Mouse (Mus musculus) right cerebral cortex, postnatal 10 days (tissue): ENCODE results near the gene Tmem126b.

Source experiments
- DNase-seq, 2 experiments: peaks; one replicate each; pipeline ENCODE4 v3.0.0; 2021; ENCODE audit warnings: low spot score in 2 of 2

Tmem126b gene

DNA sequence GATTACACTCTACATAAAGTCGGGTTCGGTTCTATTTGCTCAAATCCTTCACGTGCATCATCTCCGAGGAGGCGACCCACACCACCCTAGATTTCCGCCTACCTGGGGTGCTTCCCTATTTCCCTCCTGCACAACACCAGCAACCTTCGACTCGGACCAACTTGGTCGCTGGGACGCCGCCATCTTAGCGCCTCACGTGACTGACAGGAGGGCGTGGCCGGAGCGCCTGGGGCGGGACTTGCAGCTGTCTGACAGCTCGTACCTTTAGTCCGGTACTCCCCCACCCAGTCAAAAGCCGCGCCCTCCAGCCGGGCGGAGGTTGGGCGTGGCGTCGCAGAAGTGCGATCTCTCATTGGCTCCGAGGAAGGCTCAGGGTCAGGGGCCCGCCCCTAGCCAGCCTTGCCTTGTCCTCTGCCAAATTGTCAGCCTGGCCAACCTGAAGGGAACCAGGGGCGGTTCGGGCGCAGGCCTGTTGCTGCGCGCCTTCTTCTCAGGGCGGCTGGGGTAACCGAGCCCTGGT, at the start of gene Tmem126b:
TSS of gene Tmem126b (minus strand) at position 209 of the 520 bp plus-strand sequence.
- peak; percentile 99 for DNase-seq

DNA sequence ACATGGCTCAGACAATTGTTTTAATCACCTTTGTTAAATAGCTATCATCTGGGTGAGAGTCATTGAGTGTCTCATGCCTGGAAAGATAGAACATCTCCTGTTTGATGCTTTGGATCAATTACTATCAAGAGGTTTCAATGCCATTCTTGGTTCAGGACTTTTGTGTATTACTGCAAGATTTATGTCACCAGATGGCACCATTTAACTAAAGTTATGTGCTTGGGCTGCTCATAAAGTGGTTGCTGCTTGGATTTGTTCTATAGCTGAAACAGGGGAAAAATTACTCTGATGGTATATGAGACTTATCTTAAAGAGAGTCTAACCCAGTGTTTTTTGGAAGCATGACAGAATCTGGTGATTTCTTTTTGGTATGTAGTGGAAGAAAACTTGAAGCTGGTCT, 36.5 kb upstream of the Tmem126b start:
- peak in 1 of 2 experiments; percentile 27 for DNase-seq

DNA sequence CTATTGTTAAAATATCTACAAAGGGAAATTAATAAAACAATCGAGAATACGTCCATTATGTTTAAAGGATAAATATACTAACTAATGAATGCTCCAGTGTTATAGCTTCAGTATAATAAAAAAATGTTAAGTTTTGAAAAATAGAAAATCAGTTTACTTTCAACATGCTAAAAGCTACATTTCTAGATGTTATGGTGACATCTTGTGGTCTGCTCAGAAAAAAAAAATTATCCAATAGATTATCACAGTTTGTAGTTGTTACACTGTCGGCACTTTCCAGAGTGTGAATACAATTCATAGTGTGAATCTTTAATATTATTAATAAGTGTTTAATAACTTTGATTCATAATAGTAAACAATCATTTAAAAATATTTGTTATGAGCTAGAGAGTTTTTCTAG, 32.3 kb upstream of the Tmem126b start:
- no peak for DNase-seq

DNA sequence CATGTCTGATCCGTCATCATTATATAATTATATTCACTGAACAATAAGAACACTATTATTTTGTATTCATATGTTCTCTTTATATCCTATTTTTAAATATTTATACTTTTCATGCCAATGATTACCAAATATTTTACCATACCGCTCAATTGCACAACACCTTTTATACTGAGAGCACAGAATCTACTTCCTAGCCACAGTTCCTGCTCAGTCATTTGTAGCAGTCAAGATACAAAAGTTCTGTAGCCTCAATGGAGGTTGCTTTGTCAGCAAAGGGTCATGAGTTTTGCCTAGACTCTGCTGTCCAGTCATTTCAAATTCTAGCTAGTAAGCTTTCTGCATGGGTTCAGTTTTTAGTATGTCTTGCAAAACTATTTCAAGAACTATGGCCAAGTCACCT, 6.8 kb upstream of the Tmem126b start:
- no peak for DNase-seq

GRCm38 (mm10) chr7:90476313-90477245, 778 bp upstream of the Tmem126b start, which contains the start of gene Dlg2:
Dlg2 (plus strand) TSS chr7:90476672.
- DNase-seq: peak; percentile 26 to 68

DNA sequence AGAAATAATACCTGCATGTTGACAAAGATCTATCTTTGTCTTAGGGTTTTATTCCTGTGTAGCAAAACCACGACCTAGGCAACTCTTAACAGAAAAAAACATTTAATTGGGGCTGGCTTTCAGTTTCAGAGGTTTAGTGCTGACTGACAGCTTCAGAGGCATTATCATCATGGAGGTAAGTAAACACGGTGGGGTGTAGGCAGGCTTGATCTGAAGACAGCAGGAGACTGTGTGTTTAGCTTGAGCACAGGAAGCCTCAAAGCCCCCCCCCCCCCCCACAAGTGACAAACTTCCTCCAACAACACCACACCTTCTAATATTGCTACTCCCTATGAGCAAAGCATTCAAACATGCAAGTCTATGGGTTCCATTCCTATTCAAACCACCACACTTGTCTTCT, 2.3 kb downstream of the Tmem126b start:
- no peak for DNase-seq

DNA sequence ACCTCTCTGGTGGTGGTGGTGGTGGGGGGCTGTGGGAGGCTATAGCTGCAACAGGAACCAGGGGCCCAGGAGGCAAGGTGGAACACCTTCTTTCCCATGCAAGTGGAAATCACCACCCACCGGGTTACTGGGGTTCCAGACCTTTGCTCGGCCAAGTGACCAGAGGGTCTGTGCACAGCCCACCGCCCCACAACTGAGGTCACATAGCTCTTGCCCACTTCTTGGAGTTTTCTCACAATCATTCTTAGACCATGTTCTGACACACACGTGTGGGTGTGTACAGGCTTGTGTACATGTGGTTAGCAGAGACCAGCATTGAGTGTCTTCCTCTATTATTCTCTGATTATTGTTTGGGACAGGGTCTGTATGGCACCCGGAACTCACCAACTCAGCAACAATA, 14.4 kb downstream of the Tmem126b start:
- no peak for DNase-seq

- peak in 1 of 2 experiments; percentile 28 for DNase-seq
Measured at GRCm38 (mm10) chr7:90460930-90461329, 14.9 kb downstream of the Tmem126b start.

- no peak for DNase-seq
Measured at GRCm38 (mm10) chr7:90460330-90460729, 15.5 kb downstream of the Tmem126b start.

- DNase-seq: no peak
Measured at GRCm38 (mm10) chr7:90457517-90457916, 18.3 kb downstream of the Tmem126b start.

DNA sequence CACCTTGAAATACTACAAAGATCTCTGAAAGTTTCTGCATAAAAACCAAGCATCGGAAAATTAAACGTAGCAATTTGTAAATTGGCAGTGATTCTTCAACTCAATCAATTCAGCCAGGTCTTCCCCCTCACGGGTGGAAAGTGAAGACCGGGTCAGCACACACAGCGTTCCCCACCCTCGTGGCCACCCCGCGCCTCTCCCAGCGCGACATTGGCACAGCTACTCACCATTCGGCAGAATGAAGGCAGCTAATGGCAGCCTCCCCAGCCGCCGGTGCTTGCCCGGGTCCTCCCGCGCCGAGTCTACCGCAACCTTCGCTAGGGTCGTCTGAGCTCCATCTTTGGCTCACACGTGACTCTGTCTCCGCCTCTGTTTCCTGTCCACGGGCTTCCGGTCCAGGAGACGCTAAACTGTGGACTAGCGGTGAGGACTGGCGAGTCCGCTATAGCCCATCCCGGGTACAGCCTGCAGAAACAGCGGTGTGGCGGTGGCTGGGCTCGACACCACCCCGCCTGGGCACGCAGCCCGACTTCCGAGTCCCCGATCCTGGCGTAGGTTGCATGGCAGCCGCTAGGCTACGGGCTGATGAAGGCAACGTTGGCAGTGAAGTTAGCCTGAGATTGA, 18.8 kb downstream of the Tmem126b start, which contains the start of gene Tmem126a:
TSS of gene Tmem126a (minus strand) at position 385 of the 624 bp plus-strand sequence.
- DNase-seq: peak; percentile 91 to 93

DNA sequence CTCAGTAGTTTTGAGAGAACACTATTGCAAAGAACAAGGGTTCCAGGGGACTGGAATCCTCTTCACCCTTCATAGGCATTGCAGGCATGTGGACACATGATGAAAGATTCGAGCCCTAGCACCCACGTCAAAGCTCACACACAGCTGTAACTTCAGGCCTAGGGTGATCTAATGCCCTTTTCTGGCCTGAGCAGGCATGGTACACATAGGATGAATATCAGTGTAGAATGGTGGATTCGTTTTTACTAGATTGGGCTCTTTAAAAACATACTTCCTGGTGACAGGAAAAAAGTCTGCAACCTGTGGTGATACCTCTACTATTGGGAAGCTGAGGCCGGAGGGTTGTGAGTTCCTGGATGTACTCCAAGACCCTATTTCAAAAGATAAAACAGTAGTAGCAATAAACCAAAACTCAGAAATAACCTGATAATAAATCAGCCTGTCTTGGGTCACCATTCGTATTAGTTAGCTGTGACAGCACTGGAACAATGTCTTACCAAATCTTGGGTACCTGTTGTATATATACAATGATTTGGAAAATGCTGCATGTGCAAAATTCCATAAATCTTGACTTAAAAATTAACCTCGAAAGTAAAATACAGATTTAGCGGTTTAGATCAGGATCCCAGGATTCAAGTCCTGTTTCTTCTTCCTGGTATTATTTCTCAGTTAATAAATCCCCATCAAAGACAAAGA, 19.5 kb downstream of the Tmem126b start:
- DNase-seq: no peak

DNA sequence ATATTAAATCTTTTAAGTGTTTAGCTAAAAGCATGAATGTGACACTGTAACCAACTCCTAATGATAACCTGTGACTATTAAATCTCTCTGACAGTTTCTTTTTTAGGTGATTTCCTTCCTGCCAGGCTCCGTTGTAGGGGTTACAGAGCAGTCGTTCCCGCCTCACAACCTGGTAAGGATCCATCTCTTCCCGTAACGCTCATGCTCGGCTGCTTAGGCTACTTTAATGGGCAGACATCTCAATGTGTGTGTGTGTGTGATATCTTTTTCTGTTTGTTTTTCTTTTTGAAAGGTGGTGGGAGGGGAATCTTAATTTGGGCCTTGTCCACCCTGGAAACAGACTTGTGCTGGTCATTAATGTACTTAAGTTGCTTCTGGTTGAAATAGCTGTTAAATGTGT, 31.6 kb downstream of the Tmem126b start:
- no peak for DNase-seq

DNA sequence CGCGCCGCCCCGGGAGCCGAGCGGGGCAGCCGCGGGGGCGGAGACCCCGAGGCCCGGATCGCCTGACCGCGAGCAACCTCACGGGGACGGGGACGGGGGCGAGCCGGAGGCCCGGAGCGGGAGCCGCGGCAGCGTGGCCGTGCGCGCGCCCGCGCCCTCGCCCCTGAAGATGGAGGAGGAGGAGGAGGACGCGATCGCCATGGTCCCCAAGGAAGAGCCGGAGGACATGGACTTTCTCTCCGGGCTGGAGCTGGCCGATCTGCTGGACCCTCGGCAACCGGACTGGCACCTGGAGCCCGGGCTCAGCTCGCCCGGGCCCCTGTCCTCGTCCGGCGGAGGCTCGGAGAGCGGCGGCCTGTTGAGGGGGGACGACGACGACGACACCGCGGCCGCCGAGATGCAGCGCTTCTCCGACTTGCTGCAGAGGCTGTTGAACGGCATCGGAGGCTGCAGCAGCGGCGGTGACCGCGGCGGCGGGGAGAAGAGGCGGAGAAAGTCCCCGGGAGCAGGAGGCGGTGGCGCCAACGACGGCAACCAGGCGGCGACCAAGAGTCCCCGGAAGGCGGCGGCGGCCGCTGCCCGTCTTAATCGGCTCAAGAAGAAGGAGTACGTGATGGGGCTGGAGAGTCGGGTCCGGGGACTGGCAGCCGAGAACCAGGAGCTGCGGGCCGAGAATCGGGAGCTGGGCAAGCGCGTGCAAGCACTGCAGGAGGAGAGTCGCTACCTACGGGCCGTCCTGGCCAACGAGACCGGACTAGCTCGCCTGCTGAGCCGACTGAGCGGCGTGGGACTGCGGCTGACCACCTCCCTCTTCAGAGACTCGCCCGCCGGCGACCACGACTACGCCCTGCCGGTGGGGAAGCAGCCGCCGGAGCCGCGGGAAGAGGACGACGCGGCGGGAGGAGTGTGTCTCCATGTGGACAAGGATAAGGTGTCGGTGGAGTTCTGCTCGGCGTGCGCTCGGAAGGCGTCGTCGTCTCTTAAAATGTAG, 32.4 kb downstream of the Tmem126b start:
- peak; percentile 72 to 73 for DNase-seq

DNA sequence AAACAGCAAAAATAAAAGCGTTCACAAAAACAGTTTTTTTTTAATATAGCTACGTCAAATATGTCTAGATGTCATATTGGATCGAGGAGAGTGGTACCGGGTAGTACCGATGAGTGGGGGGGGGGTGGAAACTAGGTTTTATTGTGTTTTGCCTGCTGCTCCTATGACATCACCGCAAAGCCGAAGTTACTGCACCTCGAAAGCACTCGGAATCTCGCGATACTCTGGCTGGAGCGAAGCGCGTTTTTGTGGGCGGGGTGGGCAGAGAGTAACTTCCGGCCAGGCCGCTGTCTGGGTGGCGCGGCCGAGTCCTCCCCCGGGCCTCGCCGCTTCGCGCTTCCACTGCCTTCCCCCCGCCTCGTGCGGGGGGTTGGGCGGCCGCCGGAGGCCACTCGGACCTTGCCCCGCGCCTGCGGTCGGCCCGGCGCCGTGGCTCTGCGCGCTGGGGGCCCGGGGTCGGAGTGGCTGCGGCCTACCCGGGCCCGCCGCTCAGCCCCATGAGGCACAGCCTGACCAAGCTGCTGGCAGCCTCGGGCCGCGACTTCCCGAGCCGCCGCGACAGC, 33.2 kb downstream of the Tmem126b start, which contains the start of gene Crebzf:
TSS of gene Crebzf (plus strand) at position 212 of the 563 bp plus-strand sequence.
- DNase-seq: peak; percentile 98

GRCm38 (mm10) chr7:90442070-90442469, 33.7 kb downstream of the Tmem126b start:
- no peak for DNase-seq

- no peak for DNase-seq
Measured at GRCm38 (mm10) chr7:90440044-90440443, 35.8 kb downstream of the Tmem126b start.

- DNase-seq: no peak
Measured at GRCm38 (mm10) chr7:90432221-90432620, 43.6 kb downstream of the Tmem126b start.

- no peak for DNase-seq
Measured at GRCm38 (mm10) chr7:90427006-90427405, 48.8 kb downstream of the Tmem126b start.
